9 mouse cellular contexts compared by ENCODE assay signal in genomic region chr9:58841655-58842054, GRCm38 (mm10). TPM values are rescaled to one million over a fixed set of nuclear protein-coding genes. Genes with fewer than 3 reads are reported as not detected.
A peak's percentile ranks its signal among the peaks of the same experiment; 100 is the strongest.
DNase-seq lines count a peak whose midpoint lies in the region; ATAC-seq and TF ChIP-seq lines count a peak whose summit lies in the region.
"Had no signal": no experiment of that assay in that cellular context is flagged by ENCODE, and none has a peak within 500 bp of the region (broad histone marks: within the 10 kb centered on the region; RNA-seq: fewer than 3 reads in every experiment).

No protein-coding gene starts in this region.

- no peak for ATAC-seq in midbrain, postnatal 0 days (ENCODE audit: low FRiP score)
- no peak for ATAC-seq in frontal cortex, adult (ENCODE audit: low TSS enrichment)

- no peak for TF ChIP-seq CTCF in midbrain, postnatal 0 days (IDR thresholded peaks at IDR 0.05)

- H3K27me3 ChIP-seq in midbrain, embryonic 10.5 days (ENCODE audit: low read depth, poor library complexity, severe bottlenecking) = no peaks in the 10 kb centered on the region
- no peaks in the 10 kb centered on the region for H3K27me3 ChIP-seq in midbrain, postnatal 0 days (ENCODE audit: insufficient read depth, low read length)

- no peaks in the 10 kb centered on the region for H3K36me3 ChIP-seq in midbrain, embryonic 10.5 days
- H3K36me3 ChIP-seq in midbrain, postnatal 0 days (ENCODE audit: insufficient read depth, low read length) = peaks cover 11% of the 10 kb centered on the region; the same call in 1 of the 2 replicates

- no peaks in the 10 kb centered on the region for H3K9me3 ChIP-seq in midbrain, embryonic 10.5 days (replicated peaks)
- H3K9me3 ChIP-seq in midbrain, postnatal 0 days (ENCODE audit: low read length) = no peaks in the 10 kb centered on the region
- H3K9me3 ChIP-seq: megakaryocyte, embryonic 14.5 days had no signal

- WGBS in midbrain, embryonic 10.5 days = 25% methylated on average over 6 of the region's 6 CpGs
- WGBS in midbrain, postnatal 0 days = 34% methylated on average over 6 of the region's 6 CpGs

- no peak overlapping the region for H3K4me3 ChIP-seq in midbrain, embryonic 10.5 days
- no peak overlapping the region for H3K4me3 ChIP-seq in midbrain, postnatal 0 days (ENCODE audit: low read depth, low read length)
- H3K4me3 ChIP-seq: erythroblast, embryonic 14.5 days; megakaryocyte, embryonic 14.5 days had no signal

- no peak overlapping the region for H3K9ac ChIP-seq in midbrain, postnatal 0 days (replicated peaks; ENCODE audit: low read length, poor library complexity, severe bottlenecking)

- peak; percentile 62 for DNase-seq in midbrain, embryonic 10.5 days (ENCODE audit: low spot score)
- no peak for DNase-seq in midbrain, postnatal 0 days (ENCODE audit: low spot score)
- DNase-seq in adipocyte (ENCODE audit: low spot score) = peak; percentile 64
- peak; percentile 63 to 68 for DNase-seq in cerebellum, postnatal 25 days
- peak; percentile 62 to 86 for DNase-seq in kidney, postnatal 36 days
- peak; percentile 55 for DNase-seq in retina, postnatal 1 day

- H3K4me1 ChIP-seq in midbrain, embryonic 10.5 days = peaks cover 8% of the 10 kb centered on the region; the same call in 1 of the 2 replicates
- no peaks in the 10 kb centered on the region; the same call in 1 of the 2 replicates for H3K4me1 ChIP-seq in midbrain, postnatal 0 days (ENCODE audit: insufficient read depth, low read length)

- H3K27ac ChIP-seq in midbrain, embryonic 10.5 days (replicated peaks) = no peak overlapping the region
- H3K27ac ChIP-seq in midbrain, postnatal 0 days (ENCODE audit: low read depth, low read length) = no peak overlapping the region

- H3K4me2 ChIP-seq in midbrain, postnatal 0 days (ENCODE audit: low read depth, low read length, poor library complexity, severe bottlenecking) = no peak overlapping the region

RNA-seq across cellular contexts. Expression of gene Hcn4, which starts 18.4 kb away (rescaled TPM):
- polyA plus RNA-seq in midbrain, embryonic 10.5 days (2016; fragmentation: Nextera tagmentation; extraction: Ambion mirVana) = 0.42 and 0.65 TPM in 2 replicates
- 34.6 and 42.3 TPM in 2 replicates for total RNA-seq in midbrain, postnatal 0 days (2014; rRNA removed)
- 3.8 and 4.1 TPM in 2 replicates for polyA plus RNA-seq in midbrain, postnatal 0 days (2015; fragmentation: Nextera tagmentation; extraction: Ambion mirVana)
- polyA plus RNA-seq: erythroblast, embryonic 14.5 days had no signal
